Mouse (Mus musculus) brain, embryonic 14.5 days (tissue): Measurements from ENCODE around the gene Ech1.

Experiments
- CTCF ChIP-seq: fragments of 200-500 bp; IDR thresholded peaks from 2 replicates; pipeline ENCODE4 v1.5.1; 2012; ENCODE audit warnings: inconsistent platforms, mild to moderate bottlenecking, moderate library complexity, borderline replicate concordance; ENCODE audit not compliant: insufficient read depth, insufficient read length; ENCODE audit errors: extremely low read depth
- POLR2A ChIP-seq: fragments of 200-500 bp; IDR thresholded peaks from 2 replicates; pipeline ENCODE4 v1.6.1; 2012; ENCODE audit warnings: mild to moderate bottlenecking, inconsistent platforms, borderline replicate concordance; ENCODE audit not compliant: poor library complexity, insufficient read depth, insufficient read length, severe bottlenecking; ENCODE audit errors: extremely low read depth

DNA sequence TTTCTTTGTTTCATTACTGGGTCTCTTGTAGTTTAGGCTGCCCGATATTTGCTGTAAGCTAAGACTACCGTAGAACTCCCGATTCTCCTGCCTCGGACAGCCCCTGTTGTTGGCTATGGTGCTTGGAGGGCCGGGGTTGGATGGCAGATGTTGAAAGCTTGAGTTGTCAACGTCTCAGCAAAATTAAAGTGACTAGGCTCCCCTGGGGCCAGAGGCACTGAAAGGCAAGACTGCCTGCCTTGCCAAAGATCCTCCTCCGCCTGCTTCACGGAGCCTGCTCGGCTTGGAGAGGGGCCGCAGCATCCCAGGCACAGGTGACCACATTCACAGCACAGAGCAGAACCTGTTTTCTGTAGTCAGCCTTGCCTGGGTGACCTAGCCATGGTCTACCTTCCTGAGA, 55.5 kb downstream of the Ech1 start:
- TF ChIP-seq CTCF (no peak), POLR2A (no peak)
